Mouse (Mus musculus): ENCODE data around the gene Eif3f. TPM values are rescaled to one million over a fixed set of nuclear protein-coding genes. Genes with fewer than 3 reads are reported as not detected.

The Eif3f gene
- polyA plus RNA-seq, 1 experiment from 2014 or later: 52.1 TPM

DNA sequence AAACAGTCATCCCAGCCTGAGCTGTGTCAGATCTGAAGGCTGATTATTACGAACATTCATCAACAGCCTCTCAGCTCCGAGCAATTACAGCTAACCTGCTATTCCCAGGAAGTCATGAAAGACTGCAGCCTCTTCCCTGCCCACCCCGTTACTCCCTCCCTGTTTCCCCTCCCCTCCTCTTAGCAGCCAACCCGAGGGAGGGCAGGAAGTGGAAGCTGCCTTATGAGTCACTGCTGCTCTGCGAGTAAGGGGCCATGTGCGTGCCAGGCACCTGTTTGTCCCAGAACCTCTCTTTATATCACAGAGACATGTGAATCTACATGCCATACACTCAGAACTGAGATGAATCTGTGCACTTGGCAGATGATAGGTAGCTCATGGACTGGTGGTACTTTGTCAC is 34.0 kb downstream of the Eif3f start:
- no peak for ATAC-seq (ENCODE audit: insufficient number of reproducible peaks, low FRiP score)
- H3K27me3 ChIP-seq (replicated peaks): peaks cover 19% of the 10 kb centered on the region
- H3K36me3 ChIP-seq: no peaks in the 10 kb centered on the region
- no peak overlapping the region for H3K27ac ChIP-seq (ENCODE audit: poor library complexity, severe bottlenecking)
- no peaks in the 10 kb centered on the region for H3K4me1 ChIP-seq (replicated peaks)
- H3K4me2 ChIP-seq: no peak overlapping the region
- no peaks in the 10 kb centered on the region for H3K9me3 ChIP-seq (replicated peaks)
- 36% methylated on average over 6 of the region's 6 CpGs for WGBS
- H3K4me3 ChIP-seq: no peak overlapping the region
- no peak overlapping the region for H3K9ac ChIP-seq

DNA sequence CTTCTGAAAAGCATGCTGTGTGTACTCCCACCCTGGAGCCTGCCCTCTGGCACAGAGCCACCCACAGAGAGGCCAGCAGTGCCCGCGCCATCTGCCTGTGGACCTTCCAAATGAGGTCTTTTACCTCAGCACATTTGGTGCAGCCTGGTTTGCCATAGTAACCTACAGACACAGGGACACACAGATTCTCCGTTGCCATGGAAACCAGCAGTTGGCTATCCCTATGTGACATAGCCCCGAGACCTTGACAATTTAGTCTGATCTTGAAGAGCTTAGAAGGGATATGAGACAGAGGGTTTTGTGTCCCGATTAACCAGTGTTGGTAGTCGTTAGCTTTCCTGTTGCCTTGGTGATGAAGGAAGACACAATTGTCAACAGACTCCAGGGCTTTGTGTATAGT is 38.1 kb downstream of the Eif3f start:
- ATAC-seq (ENCODE audit: insufficient number of reproducible peaks, low FRiP score): no peak
- WGBS: 70% methylated on average over 6 of the region's 6 CpGs
- no peak overlapping the region for H3K9ac ChIP-seq

DNA sequence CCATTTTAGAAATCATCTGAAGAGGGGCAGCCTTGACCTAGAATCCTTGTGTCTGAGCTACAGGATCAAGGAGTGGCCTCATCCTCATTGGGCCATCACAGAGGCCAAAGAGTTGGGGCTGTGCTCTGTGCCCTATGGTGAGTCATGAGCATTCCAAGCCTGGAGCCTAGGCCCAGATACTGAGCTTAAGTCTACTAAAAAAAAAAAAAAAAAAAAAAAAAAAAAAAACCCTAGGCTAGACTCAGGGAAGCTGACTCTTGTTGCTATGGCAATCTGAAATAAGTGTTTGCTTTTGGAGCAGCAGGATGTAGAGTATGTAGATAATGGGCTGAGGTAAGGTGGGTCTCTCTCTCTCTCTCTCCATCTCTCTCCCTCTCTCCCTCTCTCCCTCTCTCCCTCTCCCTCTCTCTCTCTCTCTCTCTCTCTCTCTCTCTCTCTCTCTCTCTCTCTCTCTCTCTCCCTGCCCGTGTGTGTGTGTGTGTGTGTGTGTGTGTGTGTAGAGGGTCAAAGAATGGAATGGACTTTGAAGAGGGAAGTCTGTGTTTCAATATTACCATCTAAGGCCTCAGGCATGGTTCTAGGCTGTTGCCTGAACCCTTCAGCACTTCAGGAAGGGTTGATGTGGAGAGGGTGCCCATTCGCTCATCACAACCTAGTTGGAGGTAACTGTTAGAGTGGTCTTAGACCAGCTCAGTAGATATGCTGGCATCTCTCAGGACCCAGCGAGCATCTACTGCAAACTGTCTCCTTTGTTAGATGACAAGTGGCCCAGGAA is 51.9 kb downstream of the Eif3f start:
- Histone ChIP-seq H3K4me1 (replicated peaks) (no peaks in the 10 kb centered on the region), H3K27ac (ENCODE audit: poor library complexity, severe bottlenecking) (no peak overlapping the region), H3K4me2 (no peak overlapping the region), H3K36me3 (no peaks in the 10 kb centered on the region), H3K9ac (no peak overlapping the region), H3K27me3 (replicated peaks) (no peaks in the 10 kb centered on the region), H3K4me3 (no peak overlapping the region), H3K9me3 (replicated peaks) (no peaks in the 10 kb centered on the region)
- 78% methylated on average over 2 of the region's 3 CpGs for WGBS
- ATAC-seq (ENCODE audit: insufficient number of reproducible peaks, low FRiP score): no peak

More for the DNA sequence above, 38.1 kb downstream of the Eif3f start:
- no peak overlapping the region for H3K4me3 ChIP-seq
- no peaks in the 10 kb centered on the region for H3K4me1 ChIP-seq (replicated peaks)
- no peak overlapping the region for H3K27ac ChIP-seq (ENCODE audit: poor library complexity, severe bottlenecking)
- no peaks in the 10 kb centered on the region for H3K36me3 ChIP-seq
- H3K9me3 ChIP-seq (replicated peaks): no peaks in the 10 kb centered on the region
- H3K4me2 ChIP-seq: no peak overlapping the region
- peaks cover 20% of the 10 kb centered on the region for H3K27me3 ChIP-seq (replicated peaks)

DNA sequence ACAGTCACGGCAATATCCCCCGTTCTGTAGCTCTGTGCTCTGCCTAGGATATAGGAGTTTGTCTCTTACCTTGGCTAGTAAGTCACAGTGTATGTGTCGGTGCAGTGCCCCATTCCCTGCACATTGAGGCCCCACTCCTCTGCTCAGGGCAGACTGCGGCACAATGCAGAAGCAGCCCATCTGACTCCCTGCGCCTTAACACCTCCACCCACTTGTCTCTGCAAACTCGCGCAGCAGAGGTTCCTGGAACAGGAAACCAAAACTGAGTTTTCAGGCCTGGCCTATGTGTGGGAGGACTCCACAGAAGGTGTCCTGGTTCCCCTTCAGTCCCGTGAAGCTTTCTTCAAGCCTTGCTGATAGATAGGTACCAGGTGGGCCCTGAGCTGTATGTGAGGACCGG is 57.0 kb downstream of the Eif3f start:
- WGBS: 69% methylated on average over 9 of the region's 9 CpGs
- ATAC-seq (ENCODE audit: insufficient number of reproducible peaks, low FRiP score): no peak
- no peak overlapping the region for H3K4me3 ChIP-seq

More for the DNA sequence above, 57.0 kb downstream of the Eif3f start:
- Histone ChIP-seq H3K9me3 (replicated peaks) (no peaks in the 10 kb centered on the region), H3K27me3 (replicated peaks) (no peaks in the 10 kb centered on the region), H3K4me1 (replicated peaks) (no peaks in the 10 kb centered on the region), H3K36me3 (no peaks in the 10 kb centered on the region), H3K4me2 (no peak overlapping the region), H3K9ac (no peak overlapping the region), H3K27ac (ENCODE audit: poor library complexity, severe bottlenecking) (no peak overlapping the region)

Other genes starting within 250 kb of the Eif3f start
- gene Olfr512, start 221.1 kb upstream of the Eif3f start, polyA plus RNA-seq (2016; fragmentation: Nextera tagmentation; extraction: Ambion mirVana): not detected in 2 replicates
- gene Olfr513, start 183.4 kb upstream of the Eif3f start, polyA plus RNA-seq (2016; fragmentation: Nextera tagmentation; extraction: Ambion mirVana): not detected in 2 replicates
- not detected in 2 replicates for gene Olfr514, start 108.4 kb upstream of the Eif3f start, polyA plus RNA-seq (2016; fragmentation: Nextera tagmentation; extraction: Ambion mirVana)
- gene Olfr516, start 83.9 kb upstream of the Eif3f start, polyA plus RNA-seq (2016; fragmentation: Nextera tagmentation; extraction: Ambion mirVana): not detected in 2 replicates
- gene Olfr517, start 62.0 kb upstream of the Eif3f start, polyA plus RNA-seq (2016; fragmentation: Nextera tagmentation; extraction: Ambion mirVana): not detected in 2 replicates
- not detected in 2 replicates for gene Olfr518, start 49.4 kb upstream of the Eif3f start, polyA plus RNA-seq (2016; fragmentation: Nextera tagmentation; extraction: Ambion mirVana)
- gene Olfr519, start 40.0 kb upstream of the Eif3f start, polyA plus RNA-seq (2016; fragmentation: Nextera tagmentation; extraction: Ambion mirVana): not detected in 2 replicates
- 8.0 and 8.1 TPM in 2 replicates for gene Nlrp10, start 4.2 kb upstream of the Eif3f start, polyA plus RNA-seq (2016; fragmentation: Nextera tagmentation; extraction: Ambion mirVana)
- gene Tub, start 15.9 kb downstream of the Eif3f start, polyA plus RNA-seq (2016; fragmentation: Nextera tagmentation; extraction: Ambion mirVana): 0.54 and 0.61 TPM in 2 replicates
- gene Ric3, start 148.9 kb downstream of the Eif3f start, polyA plus RNA-seq (2016; fragmentation: Nextera tagmentation; extraction: Ambion mirVana): 0.94 and 1.5 TPM in 2 replicates
- 1.6 and 2.0 TPM in 2 replicates for gene Lmo1, start 240.8 kb downstream of the Eif3f start, polyA plus RNA-seq (2016; fragmentation: Nextera tagmentation; extraction: Ambion mirVana)

Measured in heart, embryonic 12.5 days (tissue).